Mouse (Mus musculus) lung, embryonic 15.5 days (tissue): Measurements from ENCODE around the gene Mdm1. TPM values are rescaled to one million over a fixed set of nuclear protein-coding genes. Genes with fewer than 3 reads are reported as not detected.

ENCODE experiments used
- ATAC-seq: fragments of 200-750 bp; cut with Nextera tagmentation; 2 replicates; pipeline ENCODE4 v1.8.0; 2017; ENCODE audit warnings: moderate number of reproducible peaks, borderline replicate concordance; ENCODE audit not compliant: low FRiP score, low TSS enrichment; ENCODE audit errors: extremely low read depth
- H3K27ac ChIP-seq: fragments of 300-500 bp; sonication (generic); 2 replicates; pipeline ENCODE4 v1.5.1; 2015; ENCODE audit warnings: moderate library complexity, mild to moderate bottlenecking, inconsistent platforms
- H3K27me3 ChIP-seq: fragments of 300-500 bp; sonication (generic); 2 replicates; pipeline ENCODE4 v1.6.1; 2015; ENCODE audit warnings: inconsistent platforms
- H3K36me3 ChIP-seq: fragments of 300-500 bp; sonication (generic); 2 replicates; pipeline ENCODE4 v1.6.1; 2015; ENCODE audit warnings: inconsistent platforms
- H3K4me1 ChIP-seq: fragments of 300-500 bp; sonication (generic); 2 replicates; pipeline ENCODE4 v1.6.1; 2015; ENCODE audit warnings: inconsistent platforms
- H3K4me2 ChIP-seq: fragments of 300-500 bp; sonication (generic); 2 replicates; pipeline ENCODE4 v1.6.1; 2015; ENCODE audit warnings: inconsistent platforms, mild to moderate bottlenecking, moderate library complexity
- H3K4me3 ChIP-seq: fragments of 300-500 bp; sonication (generic); 2 replicates; pipeline ENCODE4 v1.5.1; 2015; ENCODE audit warnings: mild to moderate bottlenecking, inconsistent platforms
- H3K9ac ChIP-seq: fragments of 300-500 bp; sonication (generic); 2 replicates; pipeline ENCODE4 v1.6.1; 2015; ENCODE audit warnings: inconsistent platforms
- H3K9me3 ChIP-seq: fragments of 300-500 bp; sonication (generic); 2 replicates; pipeline ENCODE4 v1.6.1; 2016; ENCODE audit warnings: inconsistent platforms
- WGBS: fragments of 180-500 bp; shearing (Covaris S2); methylation state at CpG from one replicate; pipeline ENCODE4 v1.1.7; 2015; 5-methylcytosine and 5-hydroxymethylcytosine counted together
- polyA plus RNA-seq: library from polyadenylated mRNA; unstranded; fragments of >200 nt; fragmentation: Nextera tagmentation; extraction: Ambion mirVana; gene quantifications from 2 replicates; pipeline ENCODE4 v1.2.1, GENCODE M21; 2015

The Mdm1 gene
- 36.6 and 40.3 TPM in 2 replicates for polyA plus RNA-seq

- Histone ChIP-seq H3K27ac (peak within 1 kb of the TSS; percentile 49), H3K9me3 (no peaks in the 10 kb centered on the region), H3K36me3 (no peaks in the 10 kb centered on the region), H3K4me2 (peak within 1 kb of the TSS; percentile 81), H3K9ac (peak within 1 kb of the TSS; percentile 70), H3K4me1 (peaks cover 12% of the 10 kb centered on the region), H3K4me3 (peak within 1 kb of the TSS; percentile 89), H3K27me3 (no peaks in the 10 kb centered on the region)
- peak; percentile 100 for ATAC-seq
- 4% methylated on average over 47 of the region's 47 CpGs for WGBS
These were observed at the start of gene Mdm1 for GRCm38 (mm10) chr10:118141018-118141883. Mdm1 (plus strand) TSS chr10:118141811.

GRCm38 (mm10) chr10:118092745-118093144 lies 48.9 kb upstream of the Mdm1 start:
- Histone ChIP-seq H3K27ac (no peak overlapping the region), H3K4me2 (no peak overlapping the region), H3K36me3 (no peaks in the 10 kb centered on the region), H3K27me3 (no peaks in the 10 kb centered on the region), H3K4me1 (no peaks in the 10 kb centered on the region), H3K9me3 (no peaks in the 10 kb centered on the region), H3K4me3 (no peak overlapping the region), H3K9ac (no peak overlapping the region)
- 80% methylated on average over 6 of the region's 6 CpGs for WGBS
- ATAC-seq = no peak

DNA sequence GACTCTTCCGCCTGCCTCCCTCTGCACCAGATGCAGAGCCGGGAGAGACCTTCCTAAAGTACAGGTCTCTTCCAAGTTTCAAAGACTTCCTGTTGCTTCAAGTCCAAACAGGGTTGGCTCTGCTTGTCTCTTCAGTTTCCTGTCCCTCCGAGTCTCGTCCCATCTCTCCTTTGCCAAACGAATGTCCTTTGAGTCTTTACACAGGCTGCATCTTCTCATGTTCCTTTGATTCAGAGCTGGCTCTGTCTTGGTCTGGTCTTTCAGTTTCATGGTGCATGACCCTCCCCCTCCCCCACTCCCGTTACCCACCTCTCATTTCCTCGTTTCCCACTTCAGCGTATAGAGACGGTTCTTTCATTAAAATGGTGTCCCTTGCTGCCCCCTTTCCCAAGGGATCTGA lies 47.9 kb upstream of the Mdm1 start:
- H3K4me3 ChIP-seq = no peak overlapping the region
- H3K9ac ChIP-seq = no peak overlapping the region
- H3K9me3 ChIP-seq = no peaks in the 10 kb centered on the region
- no peaks in the 10 kb centered on the region for H3K27me3 ChIP-seq
- H3K27ac ChIP-seq = no peak overlapping the region
- no peak for ATAC-seq
- WGBS = 46% methylated on average over 9 of the region's 9 CpGs
- H3K4me1 ChIP-seq = no peaks in the 10 kb centered on the region
- H3K36me3 ChIP-seq = no peaks in the 10 kb centered on the region
- H3K4me2 ChIP-seq = 0 out of 2 replicates have a peak overlapping the region, but pooled peaks have one; percentile 2

GRCm38 (mm10) chr10:118094853-118095252 lies 46.8 kb upstream of the Mdm1 start:
- Histone ChIP-seq H3K4me1 (no peaks in the 10 kb centered on the region), H3K27me3 (no peaks in the 10 kb centered on the region), H3K4me2 (no peak overlapping the region), H3K36me3 (no peaks in the 10 kb centered on the region), H3K9ac (no peak overlapping the region), H3K27ac (no peak overlapping the region), H3K4me3 (no peak overlapping the region), H3K9me3 (no peaks in the 10 kb centered on the region)
- 86% methylated on average over 4 of the region's 4 CpGs for WGBS
- ATAC-seq = no peak

GRCm38 (mm10) chr10:118096223-118096622 lies 45.4 kb upstream of the Mdm1 start:
- H3K4me3 ChIP-seq = no peak overlapping the region
- H3K9me3 ChIP-seq = no peaks in the 10 kb centered on the region
- H3K36me3 ChIP-seq = no peaks in the 10 kb centered on the region
- no peak for ATAC-seq
- H3K4me2 ChIP-seq = no peak overlapping the region
- no peaks in the 10 kb centered on the region for H3K27me3 ChIP-seq
- H3K27ac ChIP-seq = no peak overlapping the region
- H3K9ac ChIP-seq = no peak overlapping the region
- 81% methylated on average over 6 of the region's 6 CpGs for WGBS
- no peaks in the 10 kb centered on the region for H3K4me1 ChIP-seq

DNA sequence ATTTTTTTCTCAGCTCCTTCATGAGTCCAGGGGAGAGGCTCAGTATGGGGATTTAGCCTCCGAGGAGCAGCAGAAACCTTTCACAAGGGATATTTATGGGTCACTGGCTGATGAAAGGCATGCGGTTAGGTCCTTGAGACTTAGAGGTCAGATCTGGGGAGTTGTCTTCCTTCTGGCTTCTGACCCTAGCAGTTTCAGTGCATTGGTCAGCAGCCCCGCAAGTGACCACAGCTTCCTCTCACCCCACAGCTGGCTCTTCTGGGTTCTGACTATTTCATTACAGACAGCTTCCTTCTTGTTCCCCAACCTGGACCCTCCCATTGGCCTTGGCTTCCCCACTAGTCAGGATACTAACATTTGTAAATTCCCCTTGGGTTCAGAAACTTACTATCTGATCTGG lies 43.7 kb upstream of the Mdm1 start:
- Histone ChIP-seq H3K36me3 (no peaks in the 10 kb centered on the region), H3K4me2 (no peak overlapping the region), H3K4me3 (no peak overlapping the region), H3K9ac (no peak overlapping the region), H3K4me1 (no peaks in the 10 kb centered on the region), H3K27ac (no peak overlapping the region), H3K9me3 (no peaks in the 10 kb centered on the region), H3K27me3 (no peaks in the 10 kb centered on the region)
- 79% methylated on average over 3 of the region's 3 CpGs for WGBS
- ATAC-seq = no peak

DNA sequence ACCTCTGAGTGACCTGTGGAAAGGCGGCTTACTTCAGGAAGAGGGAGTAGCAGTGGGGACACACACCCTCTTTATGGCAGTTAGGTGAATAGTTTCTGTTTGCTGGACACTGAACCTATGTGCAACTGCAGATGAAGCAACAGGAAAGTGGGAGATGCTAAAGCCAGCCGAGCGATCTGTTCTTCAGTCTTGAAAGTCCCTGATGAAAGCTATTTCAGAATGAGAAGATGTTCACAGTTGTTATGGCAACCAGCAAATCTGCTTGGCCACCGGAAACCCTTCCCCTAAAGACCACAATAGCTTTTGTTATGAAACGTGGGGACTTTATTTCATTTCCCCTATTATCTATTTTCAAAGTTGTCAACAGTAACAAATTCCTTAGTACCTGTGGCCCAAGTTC lies 41.0 kb upstream of the Mdm1 start:
- H3K4me2 ChIP-seq = no peak overlapping the region
- ATAC-seq = no peak
- H3K36me3 ChIP-seq = no peaks in the 10 kb centered on the region
- H3K27me3 ChIP-seq = no peaks in the 10 kb centered on the region
- no peak overlapping the region for H3K27ac ChIP-seq
- no peak overlapping the region for H3K9ac ChIP-seq
- H3K9me3 ChIP-seq = no peaks in the 10 kb centered on the region
- H3K4me1 ChIP-seq = peaks cover 8% of the 10 kb centered on the region; the same call in 1 of the 2 replicates
- H3K4me3 ChIP-seq = no peak overlapping the region
- WGBS = 71% methylated on average over 5 of the region's 5 CpGs

DNA sequence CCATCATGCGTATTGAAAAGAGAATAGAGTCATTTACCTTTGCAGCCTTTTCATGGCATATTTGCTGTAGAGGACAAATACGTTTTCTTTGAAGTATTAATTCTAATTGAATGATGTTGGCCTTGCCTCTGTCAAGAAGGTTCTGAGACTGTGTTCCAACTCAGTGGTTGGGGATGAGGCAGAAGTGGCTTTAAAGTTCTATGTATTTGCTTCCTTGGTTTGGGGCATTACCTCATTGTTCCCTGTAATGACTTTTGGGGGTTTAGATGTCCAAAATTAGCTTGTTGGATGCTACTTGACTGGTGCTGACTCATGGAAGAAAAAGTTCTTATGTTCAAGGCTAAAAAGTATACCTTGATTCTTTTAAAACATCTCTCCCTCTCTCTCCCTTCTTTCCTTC lies 40.6 kb upstream of the Mdm1 start:
- Histone ChIP-seq H3K4me2 (no peak overlapping the region), H3K9ac (no peak overlapping the region), H3K4me1 (peaks cover 8% of the 10 kb centered on the region; the same call in 1 of the 2 replicates), H3K4me3 (no peak overlapping the region), H3K27me3 (no peaks in the 10 kb centered on the region), H3K36me3 (no peaks in the 10 kb centered on the region), H3K27ac (no peak overlapping the region), H3K9me3 (no peaks in the 10 kb centered on the region)
- no peak for ATAC-seq
- 79% methylated on average over 2 of the region's 2 CpGs for WGBS

DNA sequence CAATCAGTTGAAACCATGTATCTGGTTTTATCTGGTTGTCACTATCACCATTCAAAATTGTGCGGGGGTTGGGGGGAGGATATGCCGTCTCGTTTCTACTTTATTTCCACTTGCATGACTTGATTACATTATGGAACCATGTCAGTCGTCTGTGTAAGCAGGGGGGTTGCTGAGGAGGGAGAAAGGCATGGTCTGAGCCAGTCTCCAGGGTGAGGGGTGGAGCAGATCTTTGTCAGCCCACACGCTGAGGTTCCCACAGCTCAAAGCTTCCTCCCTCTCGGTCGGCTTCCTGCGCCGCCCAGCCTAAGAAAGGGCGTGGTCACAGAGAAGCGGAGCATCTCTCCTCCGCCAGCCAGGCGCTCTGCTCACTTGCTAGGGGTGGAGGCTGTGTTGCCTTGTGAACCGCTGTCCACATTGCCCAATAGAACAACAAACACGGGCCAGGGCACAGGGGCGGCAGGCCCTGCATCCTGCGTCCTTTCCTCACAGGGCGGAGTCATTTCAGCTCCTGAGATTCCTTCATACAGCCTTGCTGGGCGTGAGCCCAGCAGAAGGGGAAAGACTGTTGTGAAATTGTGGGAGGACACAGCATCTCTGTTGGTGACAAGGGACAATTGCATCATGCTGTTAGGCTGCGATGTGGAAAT lies 38.5 kb upstream of the Mdm1 start:
- H3K9ac ChIP-seq = peak overlapping the region; percentile 21
- peak overlapping the region; percentile 61 for H3K4me2 ChIP-seq
- WGBS = 1% methylated on average over 20 of the region's 20 CpGs
- peak; percentile 97 for ATAC-seq
- H3K9me3 ChIP-seq = no peaks in the 10 kb centered on the region
- H3K27ac ChIP-seq = peak overlapping the region; percentile 51
- no peaks in the 10 kb centered on the region for H3K27me3 ChIP-seq
- H3K4me3 ChIP-seq = peak overlapping the region; percentile 40
- peaks cover 8% of the 10 kb centered on the region; the same call in 1 of the 2 replicates for H3K4me1 ChIP-seq
- no peaks in the 10 kb centered on the region for H3K36me3 ChIP-seq

- no peak overlapping the region for H3K9ac ChIP-seq
- peaks cover 8% of the 10 kb centered on the region; the same call in 1 of the 2 replicates for H3K4me1 ChIP-seq
- H3K4me2 ChIP-seq = peak overlapping the region; percentile 61; the same call in 1 of the 2 replicates
- WGBS = 71% methylated on average over 10 of the region's 10 CpGs
- no peaks in the 10 kb centered on the region for H3K36me3 ChIP-seq
- H3K4me3 ChIP-seq = no peak overlapping the region
- H3K27ac ChIP-seq = peak overlapping the region; percentile 51; the same call in 1 of the 2 replicates
- no peaks in the 10 kb centered on the region for H3K9me3 ChIP-seq
- H3K27me3 ChIP-seq = no peaks in the 10 kb centered on the region
- no peak for ATAC-seq
These were observed 37.7 kb upstream of the Mdm1 start for GRCm38 (mm10) chr10:118103906-118104305.

GRCm38 (mm10) chr10:118107031-118107430 lies 34.6 kb upstream of the Mdm1 start:
- H3K27me3 ChIP-seq = no peaks in the 10 kb centered on the region
- 46% methylated on average over 9 of the region's 9 CpGs for WGBS
- H3K27ac ChIP-seq = no peak overlapping the region
- no peak for ATAC-seq
- peaks cover 15% of the 10 kb centered on the region for H3K4me1 ChIP-seq
- no peaks in the 10 kb centered on the region for H3K36me3 ChIP-seq
- H3K9me3 ChIP-seq = no peaks in the 10 kb centered on the region
- no peak overlapping the region for H3K9ac ChIP-seq
- H3K4me2 ChIP-seq = no peak overlapping the region
- no peak overlapping the region for H3K4me3 ChIP-seq
